Mouse (Mus musculus): ENCODE measurements around the gene Mbnl1.
"Not testable (repeated sequence)": the region's sequence is repeated elsewhere in the genome, so short reads cannot be mapped to it uniquely, and the experiment has no call there.

Mbnl1 gene

GRCm38 (mm10) chr3:60472681-60473177 lies at the start of gene Mbnl1:
TSS of gene Mbnl1 (plus strand) at chr3:60472830.
- DNase-seq = no peak

- DNase-seq = no peak
These were observed 48.5 kb upstream of the Mbnl1 start for GRCm38 (mm10) chr3:60424148-60424547.

GRCm38 (mm10) chr3:60429049-60429448 lies 43.6 kb upstream of the Mbnl1 start:
- DNase-seq = no peak

GRCm38 (mm10) chr3:60437254-60437653 lies 35.4 kb upstream of the Mbnl1 start:
- DNase-seq = no peak

DNA sequence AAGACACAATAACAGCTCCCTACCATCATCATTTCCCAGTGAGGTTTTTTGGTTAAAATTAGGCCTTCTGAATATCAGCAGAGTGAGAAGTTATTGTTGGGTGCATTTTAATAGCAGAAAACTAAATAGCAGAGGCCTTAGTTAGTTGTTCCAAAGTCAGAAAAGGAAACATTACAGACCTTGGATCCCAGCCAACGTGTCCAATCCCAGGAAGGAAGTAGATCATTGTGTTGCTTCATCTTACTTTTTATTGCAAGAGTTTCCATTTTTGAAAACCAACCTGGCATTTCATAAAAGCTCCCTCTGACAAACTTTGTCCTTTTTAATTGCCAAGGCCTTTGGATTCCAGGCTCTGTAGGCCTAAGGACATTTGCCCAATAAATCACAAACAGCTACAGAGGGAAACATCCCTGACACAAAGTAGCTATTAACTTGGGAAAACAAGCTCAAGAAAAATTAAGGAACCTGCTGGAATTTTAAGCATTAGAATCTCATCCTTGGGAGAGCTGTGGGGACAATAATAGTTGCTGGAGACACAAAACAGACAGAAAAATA lies 34.9 kb upstream of the Mbnl1 start:
- no peak for DNase-seq

DNA sequence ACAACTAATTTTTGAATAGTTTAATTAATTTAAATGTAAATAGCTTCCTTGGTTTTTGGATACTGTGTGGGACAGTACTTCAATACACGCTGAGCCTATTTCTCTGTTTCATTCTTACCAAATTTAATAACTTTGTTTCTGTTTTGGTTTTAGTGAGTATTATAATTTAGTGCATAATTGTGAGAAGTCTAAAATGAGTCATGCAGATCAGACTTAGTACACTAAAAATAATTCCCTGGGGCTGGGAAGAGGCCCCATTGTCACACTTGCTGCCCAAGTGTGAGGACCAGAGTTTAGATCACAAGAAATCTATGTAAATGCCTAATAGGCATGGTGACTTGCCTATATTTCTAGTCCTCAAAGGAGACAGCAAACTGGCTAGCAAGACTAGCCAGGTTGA lies 33.9 kb upstream of the Mbnl1 start:
- no peak for DNase-seq

- no peak for DNase-seq
These were observed 10.7 kb upstream of the Mbnl1 start for GRCm38 (mm10) chr3:60461828-60462521.

DNA sequence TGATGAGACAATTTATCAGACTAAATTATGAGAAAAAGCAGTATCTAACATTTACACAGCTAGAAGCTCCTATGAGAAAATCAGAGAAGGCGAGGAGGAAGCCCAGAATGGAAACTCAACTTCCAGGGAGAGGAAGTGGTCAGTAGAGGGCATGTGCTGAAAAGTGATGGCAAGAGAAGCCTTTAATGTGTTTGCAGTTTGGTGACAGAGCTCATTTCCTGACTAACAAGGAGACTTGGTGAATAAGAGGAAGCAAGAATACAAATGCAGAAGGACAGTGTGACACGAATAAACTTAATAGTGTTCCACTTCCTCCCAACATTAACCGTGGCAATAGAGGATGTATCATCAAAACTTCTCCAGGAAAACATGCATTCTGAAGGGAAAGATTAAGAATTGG lies 4.0 kb upstream of the Mbnl1 start:
- DNase-seq = not testable (repeated sequence)

GRCm38 (mm10) chr3:60469170-60469805 lies 3.3 kb upstream of the Mbnl1 start:
- not testable (repeated sequence) for DNase-seq

GRCm38 (mm10) chr3:60472011-60472680 lies 484 bp upstream of the Mbnl1 start:
- no peak for DNase-seq

DNA sequence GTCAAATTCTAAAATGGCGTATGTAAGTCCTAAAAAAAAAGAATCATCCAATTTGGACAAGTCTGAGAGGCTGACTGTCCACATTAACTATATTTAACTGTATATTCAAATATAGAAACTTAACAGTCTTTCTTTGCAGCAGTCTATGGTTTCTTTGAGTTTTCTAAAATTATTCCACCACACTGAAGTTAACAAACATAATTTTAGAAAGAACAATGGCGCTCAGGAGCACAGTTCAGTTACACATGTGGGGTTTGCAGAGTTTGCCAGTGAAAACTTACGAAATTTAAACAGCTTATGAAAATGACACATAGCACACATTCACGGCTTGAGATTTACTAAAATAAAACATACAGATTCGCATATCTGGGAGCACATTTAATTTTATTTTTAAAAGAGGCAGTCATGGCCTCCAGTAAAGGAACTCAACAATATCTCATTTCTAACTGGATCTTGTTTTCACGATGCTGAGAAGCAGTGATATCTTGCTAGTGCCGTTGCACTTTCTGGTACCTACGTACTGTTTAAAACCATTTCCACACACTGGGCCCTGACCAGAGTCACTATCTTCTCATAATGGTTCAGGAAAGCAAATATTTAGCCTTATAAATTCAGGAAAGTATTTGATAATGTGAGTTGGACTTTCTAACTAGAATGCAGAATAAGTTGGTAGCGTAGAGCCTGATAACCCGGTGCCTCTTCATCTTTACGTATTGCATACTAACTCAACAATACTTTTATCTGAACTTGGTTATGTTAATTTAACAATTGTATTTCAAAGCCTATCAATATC lies 1.4 kb downstream of the Mbnl1 start:
- peak; percentile 9 for DNase-seq

- DNase-seq = no peak
These were observed 2.0 kb downstream of the Mbnl1 start for GRCm38 (mm10) chr3:60474654-60474972.

DNA sequence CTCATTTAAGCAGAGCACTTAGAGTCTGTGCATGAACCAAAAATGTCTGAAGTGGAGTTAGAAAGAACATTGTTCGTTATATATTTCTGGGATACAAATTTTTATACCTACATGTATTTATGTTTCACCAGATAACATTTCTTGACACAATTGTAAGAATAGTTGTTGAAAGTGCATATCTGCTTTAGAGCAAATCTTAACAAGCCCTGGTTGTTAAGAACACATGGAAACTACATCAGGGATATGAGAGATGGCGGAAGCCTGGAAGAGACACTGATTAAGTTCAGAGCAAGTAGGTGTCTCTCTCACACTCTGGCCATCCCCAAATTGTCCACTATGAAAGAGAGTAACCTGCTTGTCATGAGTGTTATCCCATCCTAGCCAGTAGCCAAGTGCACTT lies 2.4 kb downstream of the Mbnl1 start:
- DNase-seq = no peak

DNA sequence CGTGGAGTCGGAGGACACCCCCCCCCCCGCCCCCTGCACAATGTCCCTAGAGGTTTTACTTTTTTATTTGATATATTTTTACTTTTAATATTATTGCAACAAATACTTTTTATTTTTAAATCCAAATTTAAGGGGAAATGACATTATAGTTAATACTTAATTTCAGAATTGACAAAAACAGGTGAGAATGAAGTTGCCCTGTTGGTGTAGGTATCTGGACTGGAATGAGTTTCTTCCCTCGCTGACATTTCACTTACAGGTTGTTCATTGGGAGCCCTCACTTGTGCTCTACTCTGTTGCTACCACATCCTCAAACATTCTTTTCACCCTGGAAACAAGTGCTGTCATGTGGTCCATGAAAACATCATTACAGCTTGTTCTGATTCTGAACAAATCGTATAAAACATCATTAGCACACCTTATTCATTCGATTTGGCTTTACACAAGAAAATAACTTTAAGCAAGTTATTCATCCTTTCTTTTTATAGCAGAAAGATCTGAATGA lies 4.2 kb downstream of the Mbnl1 start:
- DNase-seq = no peak

- no peak for DNase-seq
These were observed 5.8 kb downstream of the Mbnl1 start for GRCm38 (mm10) chr3:60478433-60478832.

- DNase-seq = no peak
These were observed 8.1 kb downstream of the Mbnl1 start for GRCm38 (mm10) chr3:60480716-60481115.

- DNase-seq = no peak
These were observed 9.2 kb downstream of the Mbnl1 start for GRCm38 (mm10) chr3:60481740-60482399.

DNA sequence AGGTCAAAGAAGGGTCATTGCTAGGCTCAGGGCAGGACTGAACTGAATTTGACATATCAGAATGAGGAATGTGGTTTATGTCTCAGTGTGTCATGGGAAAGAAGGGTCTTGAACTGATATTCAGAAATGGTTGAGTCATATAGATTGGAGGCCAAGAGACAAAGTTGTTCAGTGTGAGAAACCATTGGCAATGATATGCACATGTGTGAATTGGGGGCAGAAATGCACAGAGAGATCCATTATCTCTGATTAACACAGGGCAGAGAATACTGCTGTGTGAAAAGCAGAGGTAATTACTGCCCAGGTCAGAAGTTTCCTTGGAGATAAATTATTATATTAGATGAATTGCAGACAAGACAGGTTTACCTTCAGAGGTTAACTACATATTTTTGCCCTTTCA lies 10.7 kb downstream of the Mbnl1 start:
- no peak for DNase-seq

DNA sequence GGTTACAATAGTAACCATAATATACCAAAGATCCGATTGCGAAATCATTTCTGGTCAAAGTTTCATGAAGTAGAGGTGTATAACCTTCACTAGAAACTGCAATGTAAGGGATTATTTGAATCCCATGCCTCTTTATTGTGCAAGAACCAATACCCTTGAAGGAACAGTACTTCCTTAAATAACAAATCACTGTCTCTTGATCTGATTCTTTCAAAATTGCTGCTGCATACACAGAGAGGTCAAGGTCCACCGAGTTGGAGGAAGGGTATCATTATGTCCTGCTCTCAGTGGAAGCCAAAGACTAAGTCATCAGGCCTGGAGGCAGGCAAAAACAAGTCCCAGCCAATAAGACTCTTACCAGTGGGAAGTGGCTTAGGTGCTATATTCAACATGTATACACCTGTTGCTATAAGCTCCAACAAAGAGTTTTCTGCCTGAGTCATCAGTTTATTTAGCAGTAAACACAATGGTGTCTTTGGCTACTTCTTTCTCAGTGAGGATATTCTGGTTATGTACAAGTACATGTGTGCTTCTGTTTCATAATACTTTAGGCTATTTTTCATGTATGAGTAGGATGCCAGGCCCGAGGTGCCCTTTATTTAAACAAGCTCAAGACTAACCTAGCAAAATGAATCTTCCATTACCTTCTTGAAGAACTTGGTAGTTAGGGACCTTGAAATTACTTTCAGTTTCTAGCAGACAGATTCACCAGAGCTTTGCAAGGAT lies 13.5 kb downstream of the Mbnl1 start:
- DNase-seq = no peak

DNA sequence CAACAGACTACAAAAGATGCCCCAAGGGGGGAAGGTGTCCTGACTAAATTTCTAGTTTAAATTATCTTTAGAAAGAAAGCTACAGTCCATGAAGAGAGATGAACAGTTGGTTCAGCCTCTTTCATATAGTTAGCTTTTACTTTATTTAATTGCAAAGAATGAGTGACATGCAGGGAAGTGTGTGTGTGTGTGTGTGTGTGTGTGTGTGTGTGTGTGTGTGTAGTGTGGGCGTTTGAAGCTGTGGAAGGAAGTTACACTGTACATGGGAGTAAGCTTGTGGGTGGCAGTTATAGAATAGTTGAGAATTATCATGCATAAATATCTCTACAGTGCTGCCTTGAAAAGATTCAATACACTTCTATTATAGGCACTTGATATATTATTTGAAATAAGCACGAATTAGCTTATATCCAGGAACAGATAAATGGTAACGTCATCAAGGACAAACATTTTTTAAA lies 14.1 kb downstream of the Mbnl1 start:
- DNase-seq = no peak

DNA sequence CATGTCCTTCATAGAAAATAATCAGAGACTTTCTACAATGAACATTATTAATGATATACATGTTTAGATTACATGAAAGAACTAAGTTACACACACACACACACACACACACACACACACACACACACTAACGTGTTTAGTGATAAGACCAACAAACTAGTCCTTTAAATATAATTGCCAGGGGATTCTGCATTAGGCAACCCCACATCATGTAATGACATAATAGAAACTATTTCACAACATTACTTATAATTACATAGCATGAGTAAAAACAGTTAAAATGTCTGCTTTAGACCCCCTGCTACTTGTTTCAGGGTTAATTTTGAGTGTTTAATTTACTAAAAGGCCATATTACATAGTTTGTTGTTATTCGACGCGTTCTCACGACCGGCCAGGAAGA lies 16.9 kb downstream of the Mbnl1 start:
- no peak for DNase-seq
